Mouse (Mus musculus) adrenal gland, postnatal 10 days (tissue): Measurements from ENCODE around the gene B3gnt9. TPM values are rescaled to one million over a fixed set of nuclear protein-coding genes. Genes with fewer than 3 reads are reported as not detected.
A peak's percentile ranks its signal among the peaks of the same experiment; 100 is the strongest.
"Not testable (repeated sequence)": the region's sequence is repeated elsewhere in the genome, so short reads cannot be mapped to it uniquely, and the experiment has no call there.

Experiments used
- DNase-seq: peaks from one replicate; pipeline ENCODE4 v3.0.0; 2021; ENCODE audit warnings: mixed read lengths
- total RNA-seq, 2 experiments: library from RNA; stranded (reverse); gene quantifications; 2 replicates each; pipeline ENCODE4 v1.2.3; 2021

B3gnt9 gene
- total RNA-seq, 2 experiments from 2014 or later: 7.7 to 7.9 TPM

- DNase-seq: peak; percentile 38
Observed at GRCm38 (mm10) chr8:105258911-105259720, 4.2 kb upstream of the B3gnt9 start.

DNA sequence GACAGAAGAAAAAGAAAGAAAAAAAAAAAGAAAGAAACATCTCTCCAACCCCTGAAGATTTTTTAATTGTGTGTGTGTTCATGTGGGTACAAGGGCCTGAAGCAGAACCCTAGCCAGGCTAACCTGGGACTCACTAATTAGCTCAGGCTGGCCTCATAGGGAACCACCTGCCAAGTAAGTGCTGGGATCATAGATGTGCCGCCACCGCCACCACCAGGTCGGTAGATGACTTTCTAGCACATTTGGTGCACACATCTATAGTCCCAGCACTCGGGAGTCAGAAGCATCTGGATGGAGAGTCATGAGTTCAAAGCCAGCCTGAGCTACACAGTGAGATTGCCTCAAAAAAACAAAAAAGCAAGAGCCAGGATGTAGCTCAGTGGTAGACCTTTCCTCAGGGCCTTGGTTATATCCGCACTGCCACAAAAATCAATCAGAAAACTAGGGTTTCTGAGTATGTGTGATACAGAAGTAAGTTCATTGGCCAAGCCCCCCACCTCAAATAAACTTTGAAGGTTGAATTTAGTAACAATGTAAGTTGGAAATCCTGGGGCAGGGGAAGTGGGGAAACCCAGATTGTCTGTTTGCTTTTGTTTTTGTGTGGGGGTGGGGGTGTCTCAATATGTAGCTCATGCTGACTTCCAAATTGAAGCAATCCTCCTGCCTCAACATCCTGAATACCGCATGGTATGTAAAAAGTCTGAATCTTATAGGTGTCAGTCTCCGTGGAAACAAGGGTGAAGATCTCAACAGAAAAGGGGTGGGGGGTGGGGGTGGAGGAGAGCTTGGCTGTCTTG is 2.6 kb upstream of the B3gnt9 start:
- no peak for DNase-seq

DNA sequence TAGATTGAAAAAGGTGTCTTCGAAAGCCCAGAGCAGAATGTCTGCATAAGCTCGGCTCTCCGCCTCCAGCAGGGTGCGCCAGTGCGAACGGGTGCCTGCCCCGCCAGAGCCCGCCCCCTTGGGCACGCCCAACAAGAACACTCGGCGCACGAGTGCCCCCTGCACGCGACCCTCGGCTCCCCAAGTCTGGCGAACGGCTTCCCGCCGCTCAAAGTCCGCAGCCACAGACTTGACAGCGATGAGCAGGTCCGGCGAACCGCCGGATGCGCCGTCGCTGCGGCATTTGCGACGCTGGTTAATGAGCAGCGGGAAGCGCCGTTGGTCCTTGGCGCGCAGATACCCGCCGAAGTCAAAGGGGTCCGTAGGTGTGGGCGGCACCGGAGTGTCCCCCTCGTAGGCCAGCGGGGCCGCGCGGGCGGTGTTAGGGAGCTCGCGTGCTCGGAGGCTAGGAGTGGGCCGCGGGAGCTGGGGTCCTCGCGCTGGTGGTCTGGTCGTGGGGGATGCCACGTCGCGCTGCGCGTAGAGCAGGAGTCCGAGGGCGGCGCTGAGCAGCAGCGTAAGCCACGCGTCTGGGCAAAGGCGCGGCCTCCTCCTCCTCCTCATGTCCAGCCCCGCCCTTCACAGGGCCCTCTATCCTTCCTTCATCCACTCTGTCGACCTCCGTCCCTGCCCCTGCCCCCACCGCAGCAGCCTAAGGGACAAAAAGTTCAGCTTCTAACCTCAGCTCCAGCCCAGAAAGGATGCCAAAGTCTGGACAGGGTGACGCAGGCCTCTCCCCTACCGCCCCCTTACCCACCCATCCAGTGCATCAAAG is 594 bp downstream of the B3gnt9 start:
- DNase-seq: peak; percentile 94

DNA sequence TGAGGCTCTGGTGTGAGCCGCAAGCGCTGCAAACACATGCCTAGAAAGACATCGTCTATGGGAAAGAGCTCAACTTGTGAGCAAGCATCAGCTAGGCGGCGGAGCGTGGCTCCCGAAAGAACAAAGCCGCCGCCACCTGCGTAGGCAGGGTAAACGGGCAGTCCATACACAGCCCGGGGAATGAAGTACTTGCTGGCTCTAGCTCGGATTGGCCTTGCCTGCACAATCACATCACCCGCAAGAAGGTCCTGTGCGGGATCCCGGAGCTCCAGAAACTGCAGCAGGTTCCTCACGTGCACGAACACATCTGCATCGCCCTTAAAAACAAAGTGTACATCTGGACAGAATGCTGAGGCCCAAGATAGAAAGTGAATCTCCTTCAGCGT is 1.2 kb downstream of the B3gnt9 start:
- DNase-seq: no peak

DNA sequence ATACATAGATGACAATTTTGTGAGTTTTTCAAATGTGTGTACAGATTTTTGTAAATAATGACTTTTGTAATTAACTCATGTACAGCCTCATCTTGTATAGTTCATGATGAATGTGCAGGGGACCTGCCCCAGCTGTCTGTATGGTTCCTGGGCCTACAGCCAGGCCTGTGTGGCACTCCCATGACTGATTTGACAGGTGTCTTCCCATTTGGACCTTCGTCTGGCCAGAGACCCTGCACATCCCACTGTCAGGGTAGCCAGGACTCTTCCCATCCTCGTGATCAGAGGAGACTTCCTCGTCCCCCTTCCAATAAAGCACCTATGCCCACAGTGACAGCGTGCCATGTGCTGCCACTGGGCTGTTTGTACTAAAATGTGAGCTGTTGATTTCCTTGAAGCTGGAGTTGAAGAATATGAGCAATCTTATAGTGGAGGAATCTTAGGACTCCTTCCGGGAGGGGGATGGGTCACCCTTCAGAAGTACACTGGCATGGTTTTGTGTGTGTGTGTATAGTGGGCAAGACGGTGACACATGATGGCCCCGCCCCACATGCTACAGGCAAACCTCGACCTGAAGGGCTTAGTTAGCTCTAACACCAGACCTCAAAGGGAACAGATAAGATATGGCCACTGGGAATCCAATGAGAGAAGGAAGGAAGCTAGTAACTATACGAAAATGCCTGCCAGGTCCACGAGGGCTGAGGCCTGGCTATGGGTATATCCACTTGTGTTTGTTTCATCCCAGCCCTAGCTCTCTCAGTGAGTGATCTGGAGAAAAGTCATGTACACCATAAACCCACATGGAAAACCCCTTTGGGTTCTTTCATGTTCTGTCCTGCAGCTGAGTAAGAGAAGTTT is 2.0 kb downstream of the B3gnt9 start:
- no peak for DNase-seq

DNA sequence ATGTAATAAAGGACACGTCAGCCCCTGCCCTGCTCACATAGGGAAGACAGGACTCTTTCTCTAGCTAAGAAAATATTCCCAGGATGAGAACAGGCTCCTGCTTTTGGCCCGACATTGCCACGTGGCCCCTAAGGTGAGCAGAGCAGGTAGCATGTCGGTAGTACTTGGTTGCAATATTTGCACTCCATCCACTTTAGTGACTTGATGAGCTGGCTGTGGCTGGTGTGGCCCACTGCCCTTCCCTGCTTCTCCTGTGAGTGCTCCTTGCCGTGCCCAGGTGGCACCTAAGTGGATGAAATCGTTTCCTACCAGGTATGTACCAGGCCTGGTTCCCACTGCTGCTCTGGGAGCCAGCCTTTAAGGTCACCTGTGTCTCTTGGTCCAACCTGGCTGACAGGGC is 3.0 kb downstream of the B3gnt9 start:
- DNase-seq: no peak

DNA sequence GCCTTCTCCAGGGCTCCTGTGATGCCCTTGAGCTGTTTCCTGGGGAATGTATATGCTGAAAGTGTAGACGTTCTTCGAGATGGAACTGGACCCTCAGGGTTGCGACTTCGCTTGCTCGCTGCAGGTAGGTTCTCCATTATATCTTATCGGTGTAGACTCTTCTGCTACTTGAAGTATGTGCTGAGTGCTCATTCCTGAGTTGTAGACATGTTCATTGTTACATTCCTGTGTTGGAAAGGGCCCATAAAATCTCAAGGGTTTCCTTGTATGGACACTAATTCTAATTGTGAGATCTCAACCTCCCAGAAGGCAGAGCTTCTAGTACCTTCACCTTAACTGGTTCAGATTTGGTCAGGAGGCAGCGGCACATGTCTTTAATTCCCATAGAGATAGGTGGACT is 13.9 kb downstream of the B3gnt9 start:
- no peak for DNase-seq

GRCm38 (mm10) chr8:105237442-105238142 is 17.4 kb downstream of the B3gnt9 start:
- DNase-seq: no peak

DNA sequence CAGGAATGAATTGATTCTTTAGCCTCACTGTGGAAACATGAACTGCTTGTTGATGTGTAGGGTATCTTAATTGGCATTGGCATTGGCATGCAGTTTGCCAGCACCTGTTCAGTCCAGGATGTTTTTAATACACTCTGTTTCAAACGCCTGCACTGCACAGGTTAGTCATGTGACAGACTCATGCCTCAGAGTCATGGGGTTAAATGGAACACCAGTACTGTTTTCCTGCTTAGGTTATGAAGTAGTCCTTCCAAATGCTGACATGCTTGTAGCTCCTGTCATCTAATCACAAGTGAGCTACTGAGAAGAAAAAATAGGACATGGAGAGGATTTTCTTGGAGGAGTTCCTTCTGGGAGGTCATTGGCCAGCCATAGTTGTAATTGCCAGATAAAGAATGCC is 19.7 kb downstream of the B3gnt9 start:
- DNase-seq: no peak

DNA sequence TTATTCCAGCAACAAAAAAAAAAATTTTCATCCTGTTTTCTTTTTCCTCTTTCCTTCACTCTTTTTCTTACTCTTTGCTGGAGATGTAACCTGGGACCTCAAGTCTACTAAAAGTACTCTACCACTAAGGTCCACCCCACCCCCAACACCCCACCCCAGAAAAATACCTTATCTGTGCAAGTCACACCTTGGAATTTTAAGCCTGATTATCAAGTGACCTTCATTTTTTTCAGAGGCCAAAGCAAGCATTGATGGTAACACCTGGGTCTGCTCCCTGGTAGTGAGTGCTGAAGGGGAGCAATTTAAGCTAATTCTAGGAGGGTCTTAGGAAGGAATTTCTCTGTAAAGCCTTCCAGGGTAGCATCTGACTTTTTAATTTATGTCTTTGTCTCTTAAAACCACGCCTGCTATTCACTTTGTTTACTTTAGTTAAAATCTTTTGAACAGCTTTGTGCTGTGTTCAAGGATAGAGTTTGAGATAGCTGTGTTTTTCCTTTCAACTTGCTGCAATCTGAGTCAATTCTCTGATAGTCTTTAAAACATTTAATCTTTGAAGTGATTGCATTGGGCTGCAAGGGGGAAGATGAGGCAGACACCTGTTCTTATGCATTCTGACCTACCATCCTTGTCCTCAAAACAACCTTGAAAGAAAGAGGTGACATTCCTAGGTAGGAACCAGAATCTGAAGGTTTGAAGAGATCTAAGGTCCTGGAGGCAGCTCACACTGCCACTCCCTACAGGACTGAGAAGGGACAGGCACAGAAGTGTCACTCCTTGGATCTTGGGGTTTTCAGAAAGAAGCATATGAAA is 21.6 kb downstream of the B3gnt9 start:
- DNase-seq: no peak

GRCm38 (mm10) chr8:105232321-105232693 is 22.6 kb downstream of the B3gnt9 start:
- not testable (repeated sequence) for DNase-seq

GRCm38 (mm10) chr8:105231503-105232320 is 23.2 kb downstream of the B3gnt9 start:
- DNase-seq: no peak

- DNase-seq: peak; percentile 23
Observed at GRCm38 (mm10) chr8:105225917-105226316, 29.0 kb downstream of the B3gnt9 start.

GRCm38 (mm10) chr8:105225272-105225593 is 29.7 kb downstream of the B3gnt9 start:
- DNase-seq: no peak

GRCm38 (mm10) chr8:105224413-105225271 is 30.3 kb downstream of the B3gnt9 start, which contains the start of gene D230025D16Rik:
Gene D230025D16Rik (plus strand): TSS chr8:105225145.
- DNase-seq: peak; percentile 98

GRCm38 (mm10) chr8:105223850-105224249 is 31.1 kb downstream of the B3gnt9 start:
- DNase-seq: peak; percentile 9

DNA sequence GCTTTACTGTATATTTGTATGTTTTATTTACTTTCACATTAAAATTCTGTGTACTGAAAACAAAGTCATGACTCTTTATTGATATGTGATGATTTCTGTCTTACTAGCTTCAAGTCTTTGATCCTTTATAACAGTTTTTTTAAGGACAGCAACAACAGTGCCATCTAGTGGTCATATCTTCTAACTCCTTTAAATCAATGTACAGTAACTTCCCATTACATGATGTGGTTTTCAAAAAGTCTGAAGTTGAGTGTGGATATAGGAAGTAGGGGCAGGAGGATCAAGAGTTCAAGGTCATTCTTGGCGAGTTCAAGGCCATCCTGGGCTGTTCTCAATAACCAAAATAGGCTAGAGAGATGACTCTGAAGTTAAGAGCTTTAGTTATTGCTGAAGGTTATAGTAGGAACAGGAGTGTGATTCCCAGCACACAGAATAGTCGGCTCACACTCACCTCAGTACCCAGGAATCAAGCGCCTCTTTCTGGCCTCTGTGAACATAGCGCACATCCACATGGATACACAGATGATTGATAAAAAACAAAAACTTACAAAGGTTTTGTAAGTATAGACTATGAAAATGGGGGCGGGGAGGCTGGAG is 36.9 kb downstream of the B3gnt9 start:
- peak; percentile 4 for DNase-seq

DNA sequence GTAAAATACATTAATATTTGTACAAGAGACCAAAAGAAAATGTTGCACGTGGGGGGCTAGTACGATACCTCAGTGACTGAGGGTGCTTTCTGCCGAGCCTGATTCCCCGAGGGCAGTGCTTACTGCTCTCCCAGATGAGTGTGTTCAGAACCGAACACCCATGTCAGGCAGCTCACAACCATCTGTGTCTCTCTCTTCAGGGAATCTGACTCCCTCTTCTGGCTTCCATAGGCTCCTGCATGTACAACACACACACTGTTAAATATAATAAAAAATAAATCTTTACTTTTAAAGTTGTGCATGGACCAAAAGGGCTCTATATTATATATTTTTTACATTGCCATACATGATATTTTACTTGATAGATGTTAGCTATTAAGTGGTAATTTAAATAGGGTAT is 40.8 kb downstream of the B3gnt9 start:
- no peak for DNase-seq
